24 mouse cellular contexts compared by ENCODE assay signal in the genomic region with DNA sequence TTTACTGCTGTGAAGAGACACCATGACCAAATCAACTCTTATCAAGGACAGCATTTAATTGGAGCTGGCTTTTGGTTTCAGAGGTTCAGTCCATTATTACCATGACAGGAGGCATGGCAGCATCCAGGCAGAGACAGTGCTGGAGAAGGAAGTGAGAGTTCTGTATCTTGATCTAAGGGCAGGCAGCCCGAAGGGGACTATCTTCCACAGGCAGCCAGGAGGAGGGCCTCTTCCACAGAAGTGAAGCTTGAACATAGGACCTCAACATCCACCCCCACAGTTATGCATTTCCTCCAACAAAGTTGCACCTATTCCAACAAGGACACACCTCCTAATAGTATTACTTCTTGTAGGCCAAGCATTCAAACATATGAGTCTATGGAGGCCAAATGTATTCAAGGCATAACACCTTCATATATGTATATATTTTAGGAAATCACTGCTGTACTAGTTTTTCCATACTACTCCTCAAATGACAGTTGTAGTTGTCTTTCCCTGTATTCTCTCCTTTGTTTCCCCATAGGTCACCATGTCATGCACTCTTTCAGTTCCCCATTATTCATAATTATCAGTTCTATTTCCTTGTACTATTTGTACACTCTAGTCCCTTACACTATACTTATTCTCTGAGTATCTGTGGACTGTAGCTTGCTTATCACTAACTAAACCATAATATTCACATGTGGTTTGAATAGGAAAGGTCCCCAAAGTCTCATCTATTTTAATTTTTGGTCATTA.
"Had no signal": no experiment of that assay in that cellular context is flagged by ENCODE, and none has a peak within 500 bp of the region (broad histone marks: within the 10 kb centered on the region; RNA-seq: fewer than 3 reads in every experiment).

No protein-coding gene starts in this region.

- DNase-seq: gastrocnemius, postnatal 14 days; gastrocnemius, postnatal 36 days; heart, postnatal 10 days; heart, postnatal 4 days; kidney, adult 18-20 months; kidney, adult 8-10 months; kidney, postnatal 10 days; kidney, postnatal 25 days; kidney, postnatal 4 days; left cerebral cortex, postnatal 4 days had no signal

- ATAC-seq: hindbrain, embryonic 16.5 days; inflammation-experienced regulatory T-cells, adult 6 months; intestine, embryonic 15.5 days; intestine, postnatal 0 days; liver, embryonic 12.5 days had no signal

- H3K4me1 ChIP-seq: heart, embryonic 10.5 days; heart, embryonic 12.5 days; intestine, embryonic 15.5 days; limb, embryonic 13.5 days; limb, embryonic 15.5 days; liver, embryonic 12.5 days had no signal

- H3K36me3 ChIP-seq: hindbrain, embryonic 12.5 days; intestine, embryonic 15.5 days had no signal

- H3K9me3 ChIP-seq: heart, embryonic 10.5 days; heart, embryonic 12.5 days; hindbrain, embryonic 10.5 days; hindbrain, embryonic 12.5 days; intestine, embryonic 15.5 days; limb, embryonic 13.5 days; limb, embryonic 15.5 days; liver, embryonic 12.5 days had no signal

- H3K4me3 ChIP-seq: heart, embryonic 10.5 days; heart, embryonic 12.5 days; hindbrain, embryonic 10.5 days; hindbrain, embryonic 12.5 days; intestine, embryonic 15.5 days; layer of hippocampus, adult 2 months; limb, embryonic 13.5 days; limb, embryonic 15.5 days; liver, embryonic 12.5 days had no signal

- H3K27ac ChIP-seq: heart, embryonic 10.5 days; hindbrain, embryonic 10.5 days; hindbrain, embryonic 12.5 days; hindbrain, embryonic 14.5 days; intestine, embryonic 15.5 days; layer of hippocampus, adult 2 months; limb, embryonic 13.5 days; limb, embryonic 15.5 days; liver, embryonic 12.5 days; liver, embryonic 14.5 days had no signal

- H3K4me2 ChIP-seq: heart, embryonic 12.5 days; hindbrain, embryonic 12.5 days; hindbrain, embryonic 14.5 days; intestine, embryonic 15.5 days; limb, embryonic 13.5 days; limb, embryonic 15.5 days; liver, embryonic 12.5 days had no signal

- H3K27me3 ChIP-seq: heart, embryonic 12.5 days; hindbrain, embryonic 12.5 days; intestine, embryonic 15.5 days; limb, embryonic 13.5 days; limb, embryonic 15.5 days; liver, embryonic 12.5 days had no signal

- H3K9ac ChIP-seq: heart, embryonic 12.5 days; hindbrain, embryonic 12.5 days; hindbrain, embryonic 14.5 days; intestine, embryonic 15.5 days; limb, embryonic 13.5 days; limb, embryonic 15.5 days; liver, embryonic 12.5 days; liver, embryonic 14.5 days had no signal
